Mouse (Mus musculus) erythroblast, embryonic 14.5 days (primary cell): ENCODE measurements around the gene Meis1. TPM values are rescaled to one million over a fixed set of nuclear protein-coding genes. Genes with fewer than 3 reads are reported as not detected.

Experiments used
- H3K27me3 ChIP-seq: 2 replicates; pipeline ENCODE4 v1.6.1; 2012; ENCODE audit warnings: inconsistent platforms; ENCODE audit not compliant: control insufficient read depth
- H3K36me3 ChIP-seq: 2 replicates; pipeline ENCODE4 v1.6.1; 2012; ENCODE audit warnings: mild to moderate bottlenecking, inconsistent platforms; ENCODE audit not compliant: control insufficient read depth
- H3K4me1 ChIP-seq: 2 replicates; pipeline ENCODE4 v1.6.1; 2012; ENCODE audit warnings: inconsistent platforms; ENCODE audit not compliant: control insufficient read depth
- H3K4me3 ChIP-seq: replicated peaks from 2 replicates; pipeline ENCODE3; 2012; ENCODE audit warnings: moderate library complexity, mild to moderate bottlenecking, inconsistent platforms
- H3K9me3 ChIP-seq: 2 replicates; pipeline ENCODE4 v1.6.1; 2012; ENCODE audit warnings: low read length, inconsistent platforms, mixed read lengths; ENCODE audit not compliant: control insufficient read depth
- GATA1 ChIP-seq: IDR thresholded peaks from 2 replicates; pipeline ENCODE4 v1.6.1; 2012; ENCODE audit warnings: low read length, inconsistent platforms, mixed read lengths
- TAL1 ChIP-seq: IDR thresholded peaks from 3 replicates; pipeline ENCODE4 v1.6.1; 2012; ENCODE audit warnings: low read length, inconsistent platforms, mixed read lengths
- polyA plus RNA-seq: library from polyadenylated mRNA; stranded (reverse); fragments of >175 nt; gene quantifications from 2 replicates; pipeline ENCODE4 v1.2.3, GENCODE M21; 2012

The Meis1 gene
- polyA plus RNA-seq, 1 experiment, result 0.06 TPM

- Histone ChIP-seq H3K36me3 (no peaks in the 10 kb centered on the region; the same call in 1 of the 2 replicates), H3K27me3 (peaks cover 86% of the 10 kb centered on the region)
Observed at GRCm38 (mm10) chr11:19015731-19016461, 2.9 kb downstream of the Meis1 start.

GRCm38 (mm10) chr11:19015381-19015730 lies 3.4 kb downstream of the Meis1 start:
- Histone ChIP-seq H3K9me3 (peaks cover 3% of the 10 kb centered on the region; the same call in 1 of the 2 replicates), H3K4me3 (no peak overlapping the region), H3K4me1 (peaks cover 2% of the 10 kb centered on the region), H3K36me3 (no peaks in the 10 kb centered on the region; the same call in 1 of the 2 replicates), H3K27me3 (peaks cover 80% of the 10 kb centered on the region)
- TF ChIP-seq TAL1, result no peak
- TF ChIP-seq GATA1, result no peak

More at GRCm38 (mm10) chr11:19015731-19016461, 2.9 kb downstream of the Meis1 start:
- TF ChIP-seq GATA1 (no peak), TAL1 (no peak)
- Histone ChIP-seq H3K9me3 (peaks cover 3% of the 10 kb centered on the region; the same call in 1 of the 2 replicates), H3K4me1 (peaks cover 2% of the 10 kb centered on the region), H3K4me3 (peak overlapping the region; percentile 38)

- peaks cover 2% of the 10 kb centered on the region for H3K4me1 ChIP-seq
- no peaks in the 10 kb centered on the region; the same call in 1 of the 2 replicates for H3K36me3 ChIP-seq
- no peak for TF ChIP-seq GATA1
- TF ChIP-seq TAL1, result no peak
- H3K4me3 ChIP-seq, result peak overlapping the region; percentile 35
- peaks cover 75% of the 10 kb centered on the region for H3K27me3 ChIP-seq
- H3K9me3 ChIP-seq, result peaks cover 3% of the 10 kb centered on the region; the same call in 1 of the 2 replicates
Observed at GRCm38 (mm10) chr11:19014441-19015161, 4.2 kb downstream of the Meis1 start.

GRCm38 (mm10) chr11:19014113-19014440 lies 4.7 kb downstream of the Meis1 start:
- Histone ChIP-seq H3K36me3 (no peaks in the 10 kb centered on the region; the same call in 1 of the 2 replicates), H3K4me3 (no peak overlapping the region), H3K9me3 (peaks cover 3% of the 10 kb centered on the region; the same call in 1 of the 2 replicates), H3K4me1 (peaks cover 2% of the 10 kb centered on the region), H3K27me3 (peaks cover 70% of the 10 kb centered on the region)
- no peak for TF ChIP-seq TAL1

- peaks cover 63% of the 10 kb centered on the region for H3K27me3 ChIP-seq
Observed at GRCm38 (mm10) chr11:19013141-19014112, 5.4 kb downstream of the Meis1 start.

GRCm38 (mm10) chr11:19012463-19013115 lies 6.2 kb downstream of the Meis1 start:
- peaks cover 3% of the 10 kb centered on the region; the same call in 1 of the 2 replicates for H3K9me3 ChIP-seq
- TF ChIP-seq GATA1 (no peak), TAL1 (no peak)
- no peaks in the 10 kb centered on the region for H3K4me1 ChIP-seq
- no peak overlapping the region for H3K4me3 ChIP-seq
- H3K27me3 ChIP-seq, result peaks cover 55% of the 10 kb centered on the region
- H3K36me3 ChIP-seq, result no peaks in the 10 kb centered on the region; the same call in 1 of the 2 replicates

More at GRCm38 (mm10) chr11:19013141-19014112, 5.4 kb downstream of the Meis1 start:
- no peaks in the 10 kb centered on the region for H3K4me1 ChIP-seq
- H3K36me3 ChIP-seq, result no peaks in the 10 kb centered on the region; the same call in 1 of the 2 replicates
- TF ChIP-seq GATA1, result no peak
- no peak for TF ChIP-seq TAL1
- H3K9me3 ChIP-seq, result peaks cover 3% of the 10 kb centered on the region; the same call in 1 of the 2 replicates
- no peak overlapping the region for H3K4me3 ChIP-seq

- no peak overlapping the region for H3K4me3 ChIP-seq
Observed at GRCm38 (mm10) chr11:19012001-19012400, 6.8 kb downstream of the Meis1 start.

More at GRCm38 (mm10) chr11:19012001-19012400, 6.8 kb downstream of the Meis1 start:
- TF ChIP-seq TAL1, result no peak
- TF ChIP-seq GATA1, result no peak
- H3K9me3 ChIP-seq, result peaks cover 3% of the 10 kb centered on the region; the same call in 1 of the 2 replicates
- no peaks in the 10 kb centered on the region; the same call in 1 of the 2 replicates for H3K36me3 ChIP-seq
- no peaks in the 10 kb centered on the region for H3K4me1 ChIP-seq
- H3K27me3 ChIP-seq, result peaks cover 49% of the 10 kb centered on the region
